Mouse (Mus musculus): Measurements from ENCODE around the gene Ambp. TPM values are rescaled to one million over a fixed set of nuclear protein-coding genes. Genes with fewer than 3 reads are reported as not detected.

Gene Ambp
- total and polyA plus RNA-seq, 2 experiments from 2014 or later = 0.12 TPM; not detected in 1

- no peak for ATAC-seq (ENCODE audit: insufficient read depth, low read depth)
- no peak overlapping the region for H3K27ac ChIP-seq (ENCODE audit: low read depth)
- no peak overlapping the region for H3K4me3 ChIP-seq (ENCODE audit: low read depth, low read length)
- DNase-seq (ENCODE audit: low spot score) = no peak
- no peak overlapping the region for H3K4me2 ChIP-seq (ENCODE audit: low read depth, low read length)
- 83% methylated on average over 6 of the region's 6 CpGs for WGBS
- H3K9ac ChIP-seq (replicated peaks; ENCODE audit: low read depth, low read length) = no peak overlapping the region
- no peaks in the 10 kb centered on the region for H3K36me3 ChIP-seq (replicated peaks; ENCODE audit: control insufficient read depth, insufficient read depth, low read length)
- H3K27me3 ChIP-seq (ENCODE audit: control insufficient read depth, insufficient read depth, low read length) = no peaks in the 10 kb centered on the region
- no peaks in the 10 kb centered on the region for H3K4me1 ChIP-seq (ENCODE audit: control insufficient read depth, insufficient read depth)
- TF ChIP-seq CTCF (IDR thresholded peaks at IDR 0.05; ENCODE audit: low read depth) (no peak), EP300 (IDR thresholded peaks at IDR 0.05; ENCODE audit: low read depth) (no peak)
- peaks cover 9% of the 10 kb centered on the region; the same call in 1 of the 2 replicates for H3K9me3 ChIP-seq (replicated peaks; ENCODE audit: control insufficient read depth, low read length)
Observed at GRCm38 (mm10) chr4:63151127-63151526, 3.5 kb downstream of the Ambp start.

GRCm38 (mm10) chr4:63147268-63147667 lies 7.3 kb downstream of the Ambp start:
- TF ChIP-seq EP300 (IDR thresholded peaks at IDR 0.05; ENCODE audit: low read depth) = no peak
- Histone ChIP-seq H3K27me3 (ENCODE audit: control insufficient read depth, insufficient read depth, low read length) (no peaks in the 10 kb centered on the region), H3K9me3 (replicated peaks; ENCODE audit: control insufficient read depth, low read length) (peaks cover 9% of the 10 kb centered on the region; the same call in 1 of the 2 replicates), H3K36me3 (replicated peaks; ENCODE audit: control insufficient read depth, insufficient read depth, low read length) (no peaks in the 10 kb centered on the region), H3K4me2 (ENCODE audit: low read depth, low read length) (no peak overlapping the region), H3K27ac (ENCODE audit: low read depth) (no peak overlapping the region), H3K9ac (replicated peaks; ENCODE audit: low read depth, low read length) (no peak overlapping the region), H3K4me1 (ENCODE audit: control insufficient read depth, insufficient read depth) (no peaks in the 10 kb centered on the region), H3K4me3 (ENCODE audit: low read depth, low read length) (no peak overlapping the region)
- DNase-seq (ENCODE audit: low spot score) = no peak
- no peak for ATAC-seq (ENCODE audit: insufficient read depth, low read depth)
- WGBS = 93% methylated on average over 6 of the region's 6 CpGs

- Histone ChIP-seq H3K9me3 (replicated peaks; ENCODE audit: control insufficient read depth, low read length) (no peaks in the 10 kb centered on the region), H3K4me1 (ENCODE audit: control insufficient read depth, insufficient read depth) (no peaks in the 10 kb centered on the region), H3K27me3 (ENCODE audit: control insufficient read depth, insufficient read depth, low read length) (no peaks in the 10 kb centered on the region), H3K27ac (ENCODE audit: low read depth) (no peak overlapping the region), H3K36me3 (replicated peaks; ENCODE audit: control insufficient read depth, insufficient read depth, low read length) (peaks cover 15% of the 10 kb centered on the region; the same call in 1 of the 2 replicates), H3K4me2 (ENCODE audit: low read depth, low read length) (no peak overlapping the region), H3K9ac (replicated peaks; ENCODE audit: low read depth, low read length) (no peak overlapping the region), H3K4me3 (ENCODE audit: low read depth, low read length) (no peak overlapping the region)
- TF ChIP-seq CTCF (IDR thresholded peaks at IDR 0.05; ENCODE audit: low read depth) (no peak), EP300 (IDR thresholded peaks at IDR 0.05; ENCODE audit: low read depth) (no peak)
- 73% methylated on average over 5 of the region's 5 CpGs for WGBS
- DNase-seq (ENCODE audit: low spot score) (no peak), ATAC-seq (ENCODE audit: insufficient read depth, low read depth) (no peak; the same call in 1 of the 2 replicates)
Observed at GRCm38 (mm10) chr4:63129891-63130624, 24.5 kb downstream of the Ambp start.

GRCm38 (mm10) chr4:63124861-63125466 lies 29.6 kb downstream of the Ambp start:
- no peak overlapping the region for H3K4me3 ChIP-seq (ENCODE audit: low read depth, low read length)
- no peak for TF ChIP-seq EP300 (IDR thresholded peaks at IDR 0.05; ENCODE audit: low read depth)
- TF ChIP-seq CTCF (IDR thresholded peaks at IDR 0.05; ENCODE audit: low read depth) = no peak
- WGBS = 76% methylated on average over 8 of the region's 8 CpGs
- H3K4me1 ChIP-seq (ENCODE audit: control insufficient read depth, insufficient read depth) = no peaks in the 10 kb centered on the region
- H3K4me2 ChIP-seq (ENCODE audit: low read depth, low read length) = no peak overlapping the region
- no peak overlapping the region for H3K9ac ChIP-seq (replicated peaks; ENCODE audit: low read depth, low read length)
- H3K36me3 ChIP-seq (replicated peaks; ENCODE audit: control insufficient read depth, insufficient read depth, low read length) = no peaks in the 10 kb centered on the region; the same call in 1 of the 2 replicates
- H3K27ac ChIP-seq (ENCODE audit: low read depth) = no peak overlapping the region
- no peaks in the 10 kb centered on the region for H3K9me3 ChIP-seq (replicated peaks; ENCODE audit: control insufficient read depth, low read length)
- DNase-seq (ENCODE audit: low spot score) (no peak), ATAC-seq (ENCODE audit: insufficient read depth, low read depth) (no peak)
- no peaks in the 10 kb centered on the region for H3K27me3 ChIP-seq (ENCODE audit: control insufficient read depth, insufficient read depth, low read length)

GRCm38 (mm10) chr4:63118639-63119437 lies 35.8 kb downstream of the Ambp start:
- Histone ChIP-seq H3K4me3 (ENCODE audit: low read depth, low read length) (no peak overlapping the region), H3K4me1 (ENCODE audit: control insufficient read depth, insufficient read depth) (no peaks in the 10 kb centered on the region), H3K9me3 (replicated peaks; ENCODE audit: control insufficient read depth, low read length) (no peaks in the 10 kb centered on the region), H3K27me3 (ENCODE audit: control insufficient read depth, insufficient read depth, low read length) (no peaks in the 10 kb centered on the region), H3K27ac (ENCODE audit: low read depth) (no peak overlapping the region), H3K4me2 (ENCODE audit: low read depth, low read length) (no peak overlapping the region), H3K36me3 (replicated peaks; ENCODE audit: control insufficient read depth, insufficient read depth, low read length) (no peaks in the 10 kb centered on the region; the same call in 1 of the 2 replicates), H3K9ac (replicated peaks; ENCODE audit: low read depth, low read length) (no peak overlapping the region)
- WGBS = 89% methylated on average over 5 of the region's 5 CpGs
- ATAC-seq (ENCODE audit: insufficient read depth, low read depth) = peak; percentile 82
- TF ChIP-seq CTCF (IDR thresholded peaks at IDR 0.05; ENCODE audit: low read depth) = peak; percentile 99
- TF ChIP-seq EP300 (IDR thresholded peaks at IDR 0.05; ENCODE audit: low read depth) = no peak
- peak; percentile 75 for DNase-seq (ENCODE audit: low spot score)
